12 mouse cellular contexts compared by ENCODE assay signal in genomic region chr8:123415967-123416943, GRCm38 (mm10). TPM values are rescaled to one million over a fixed set of nuclear protein-coding genes. Genes with fewer than 3 reads are reported as not detected.
A peak's percentile ranks its signal among the peaks of the same experiment; 100 is the strongest.
DNase-seq lines count a peak whose midpoint lies in the region; ATAC-seq and TF ChIP-seq lines count a peak whose summit lies in the region.
"Had no signal": no experiment of that assay in that cellular context is flagged by ENCODE, and none has a peak within 500 bp of the region (broad histone marks: within the 10 kb centered on the region; RNA-seq: fewer than 3 reads in every experiment).

No protein-coding gene starts in this region.

- H3K4me1 ChIP-seq in heart, adult 2 months (ENCODE audit: control insufficient read depth, insufficient read depth, low read length) = no peaks in the 10 kb centered on the region; the same call in 1 of the 2 replicates
- peaks cover 29% of the 10 kb centered on the region for H3K4me1 ChIP-seq in hindbrain, embryonic 14.5 days (replicated peaks; ENCODE audit: control insufficient read depth, insufficient read depth, low read length)
- peaks cover 26% of the 10 kb centered on the region for H3K4me1 ChIP-seq in midbrain, embryonic 16.5 days (ENCODE audit: control insufficient read depth, insufficient read depth, low read length)

- intact Hi-C loops in heart, adult 2 months (cut with DNase I) = no loop called here
- intact Hi-C loops in heart, postnatal 25 days (cut with DNase I) = no loop called here

- TF ChIP-seq POLR2A in heart, adult 2 months (IDR thresholded peaks at IDR 0.05; ENCODE audit: insufficient read depth, low read depth, low read length) = no peak

- H3K36me3 ChIP-seq in heart, adult 2 months (ENCODE audit: control insufficient read depth, insufficient read depth, low read length) = no peaks in the 10 kb centered on the region
- H3K36me3 ChIP-seq in hindbrain, embryonic 14.5 days (replicated peaks; ENCODE audit: control insufficient read depth, insufficient read depth) = peaks cover 50% of the 10 kb centered on the region
- peaks cover 24% of the 10 kb centered on the region for H3K36me3 ChIP-seq in midbrain, embryonic 16.5 days (ENCODE audit: control insufficient read depth, insufficient read depth, low read length)

- no peak overlapping the region for H3K27ac ChIP-seq in heart, adult 2 months
- no peak overlapping the region for H3K27ac ChIP-seq in hindbrain, embryonic 14.5 days
- no peak overlapping the region for H3K27ac ChIP-seq in midbrain, embryonic 16.5 days (ENCODE audit: low read length)
- H3K27ac ChIP-seq: embryonic facial prominence, embryonic 13.5 days had no signal

- no peak for ATAC-seq in hindbrain, embryonic 14.5 days (ENCODE audit: low FRiP score)
- no peak for ATAC-seq in midbrain, embryonic 16.5 days

- no peaks in the 10 kb centered on the region for H3K79me2 ChIP-seq in heart, adult 2 months (replicated peaks; ENCODE audit: control insufficient read depth, insufficient read depth, low read length)

- H3K4me2 ChIP-seq in hindbrain, embryonic 14.5 days (replicated peaks) = peak overlapping the region; percentile 92
- H3K4me2 ChIP-seq in midbrain, embryonic 16.5 days (ENCODE audit: low read length) = peak overlapping the region; percentile 99
- H3K4me2 ChIP-seq: embryonic facial prominence, embryonic 13.5 days had no signal

- peaks cover 5% of the 10 kb centered on the region; the same call in 1 of the 2 replicates for H3K27me3 ChIP-seq in heart, adult 2 months (ENCODE audit: control insufficient read depth, insufficient read depth, low read length)
- no peaks in the 10 kb centered on the region for H3K27me3 ChIP-seq in hindbrain, embryonic 14.5 days (ENCODE audit: control insufficient read depth, insufficient read depth, low read length)
- H3K27me3 ChIP-seq in midbrain, embryonic 16.5 days (ENCODE audit: control insufficient read depth, insufficient read depth, low read depth, low read length) = no peaks in the 10 kb centered on the region

- no peaks in the 10 kb centered on the region for H3K9me3 ChIP-seq in hindbrain, embryonic 14.5 days (ENCODE audit: control insufficient read depth, low read length)
- H3K9me3 ChIP-seq in midbrain, embryonic 16.5 days (replicated peaks; ENCODE audit: control insufficient read depth, low read length, poor library complexity, severe bottlenecking) = no peaks in the 10 kb centered on the region
- H3K9me3 ChIP-seq: embryonic facial prominence, embryonic 13.5 days had no signal

- no peak overlapping the region for H3K9ac ChIP-seq in heart, adult 2 months (ENCODE audit: low read depth, low read length)
- H3K9ac ChIP-seq in hindbrain, embryonic 14.5 days = no peak overlapping the region; the same call in 1 of the 2 replicates
- H3K9ac ChIP-seq in midbrain, embryonic 16.5 days (ENCODE audit: low read depth, low read length) = 0 out of 2 replicates have a peak overlapping the region, but pooled peaks have one; percentile 17
- H3K9ac ChIP-seq: embryonic facial prominence, embryonic 13.5 days had no signal

- peak; percentile 28; the same call in 1 of the 2 replicates for TF ChIP-seq CTCF in heart, adult 2 months (IDR thresholded peaks at IDR 0.05)

- no peak overlapping the region for H3K4me3 ChIP-seq in heart, adult 2 months
- H3K4me3 ChIP-seq in hindbrain, embryonic 14.5 days (replicated peaks; ENCODE audit: low read length) = peak overlapping the region; percentile 75; the same call in 1 of the 2 replicates
- peak overlapping the region; percentile 18; the same call in 1 of the 2 replicates for H3K4me3 ChIP-seq in midbrain, embryonic 16.5 days (ENCODE audit: low read depth, low read length)
- H3K4me3 ChIP-seq: embryonic facial prominence, embryonic 13.5 days had no signal

- 50% methylated on average over 8 of the region's 8 CpGs for WGBS in heart, adult 2 months
- WGBS in hindbrain, embryonic 14.5 days = 80% methylated on average over 8 of the region's 8 CpGs
- WGBS in midbrain, embryonic 16.5 days = 86% methylated on average over 8 of the region's 8 CpGs

- TF ChIP-seq EP300 in heart, adult 2 months (IDR thresholded peaks at IDR 0.05; ENCODE audit: insufficient read depth, low read depth, low read length) = no peak

- no peak for DNase-seq in heart, adult 2 months
- no peak for DNase-seq in heart, postnatal 25 days (ENCODE audit: low spot score)
- peak; percentile 88 for DNase-seq in ES-CJ7 (ENCODE audit: low read depth, low spot score)
- peak; percentile 36 for DNase-seq in hindbrain, embryonic 14.5 days (ENCODE audit: low spot score)
- no peak for DNase-seq in spleen, postnatal 14 days (ENCODE audit: low spot score in 2 of 2)
- DNase-seq in urinary bladder, postnatal 10 days (ENCODE audit: low spot score) = no peak
- DNase-seq in c-Kit-positive CD71-positive TER-119-positive erythroid progenitor cells, embryonic 14.5 days (ENCODE audit: low spot score) = no peak

RNA-seq across cellular contexts. Expression of gene Tubb3, which starts 5.0 kb away (rescaled TPM):
- total RNA-seq in heart, adult 2 months (2021) = under 1 TPM in 1 of 2 experiments, not detected in 1; 0.59 TPM
- 4.6 and 6.2 TPM in 2 replicates for polyA plus RNA-seq in heart, adult 2 months (2012; rRNA removed)
- under 1 TPM; 0.25 to 0.34 TPM for total RNA-seq in heart, postnatal 25 days (2021)
- polyA plus RNA-seq in hindbrain, embryonic 14.5 days (2014; fragmentation: Nextera tagmentation; extraction: Ambion mirVana) = 1,715 and 1,766 TPM in 2 replicates
- polyA plus RNA-seq in midbrain, embryonic 16.5 days (2015; fragmentation: Nextera tagmentation; extraction: Ambion mirVana) = 2,090 and 2,148 TPM in 2 replicates
- total RNA-seq: liver, adult 2 months had no signal
- polyA plus RNA-seq: liver, adult 2 months had no signal

RNA-seq across cellular contexts. Expression of gene Def8, which starts 7.1 kb away (rescaled TPM):
- total RNA-seq in heart, adult 2 months (2021) = 10 to 100 TPM; 56.4 to 63.4 TPM
- polyA plus RNA-seq in heart, adult 2 months (2012; rRNA removed) = 48.1 and 54.7 TPM in 2 replicates
- total RNA-seq in heart, postnatal 25 days (2021) = 10 to 100 TPM; 56.9 to 59.6 TPM
- polyA plus RNA-seq in hindbrain, embryonic 14.5 days (2014; fragmentation: Nextera tagmentation; extraction: Ambion mirVana) = 45.3 and 52.2 TPM in 2 replicates
- polyA plus RNA-seq in midbrain, embryonic 16.5 days (2015; fragmentation: Nextera tagmentation; extraction: Ambion mirVana) = 45.4 and 49.5 TPM in 2 replicates

RNA-seq across cellular contexts. Expression of gene Mc1r, which starts 9.3 kb away (rescaled TPM):
- not detected for total RNA-seq in heart, adult 2 months (2021)
- polyA plus RNA-seq in heart, adult 2 months (2012; rRNA removed) = not detected in 2 replicates
- not detected for total RNA-seq in heart, postnatal 25 days (2021)
- polyA plus RNA-seq in hindbrain, embryonic 14.5 days (2014; fragmentation: Nextera tagmentation; extraction: Ambion mirVana) = 0.10 and 0.21 TPM in 2 replicates
- 0.08 and 0.11 TPM in 2 replicates for polyA plus RNA-seq in midbrain, embryonic 16.5 days (2015; fragmentation: Nextera tagmentation; extraction: Ambion mirVana)
- total RNA-seq: liver, adult 2 months had no signal
- polyA plus RNA-seq: heart, postnatal 0 days; liver, adult 2 months; spleen, adult 2 months had no signal

RNA-seq across cellular contexts. Expression of gene Tcf25, which starts 42.7 kb away (rescaled TPM):
- 100 to 1,000 TPM; 125 to 134 TPM for total RNA-seq in heart, adult 2 months (2021)
- 137 and 147 TPM in 2 replicates for polyA plus RNA-seq in heart, adult 2 months (2012; rRNA removed)
- total RNA-seq in heart, postnatal 25 days (2021) = 100 to 1,000 TPM; 113 to 157 TPM
- polyA plus RNA-seq in hindbrain, embryonic 14.5 days (2014; fragmentation: Nextera tagmentation; extraction: Ambion mirVana) = 371 and 380 TPM in 2 replicates
- 338 and 394 TPM in 2 replicates for polyA plus RNA-seq in midbrain, embryonic 16.5 days (2015; fragmentation: Nextera tagmentation; extraction: Ambion mirVana)

Comparison
In these comparisons a context has a peak if more than half of its experiments do, and no peak if none do; other contexts are left out.
1. DNase-seq: peak in ES-CJ7 (single experiment) and hindbrain, embryonic 14.5 days (single experiment); none in heart, adult 2 months (0 of 2), heart, postnatal 25 days (single experiment), spleen, postnatal 14 days (0 of 2), urinary bladder, postnatal 10 days (single experiment) and c-Kit-positive CD71-positive TER-119-positive erythroid progenitor cells, embryonic 14.5 days (single experiment).
2. RNA of gene Tubb3, which starts 5.0 kb away (polyA plus RNA-seq): 2,090 to 2,148 TPM in midbrain, embryonic 16.5 days and 1,715 to 1,766 TPM in hindbrain, embryonic 14.5 days; 4.6 to 6.2 TPM in heart, adult 2 months; every median in the first group is over 100 times any median in the second.